ENCODE assay signal across 8 mouse cellular contexts in genomic region chr9:59723096-59723657, GRCm38 (mm10). TPM values are rescaled to one million over a fixed set of nuclear protein-coding genes. Genes with fewer than 3 reads are reported as not detected.
A peak's percentile ranks its signal among the peaks of the same experiment; 100 is the strongest.
DNase-seq lines count a peak whose midpoint lies in the region; ATAC-seq and TF ChIP-seq lines count a peak whose summit lies in the region.

No protein-coding gene starts in this region.

- peak; percentile 72 for DNase-seq in CD4-positive helper T cell, adult 2 months (ENCODE audit: low read depth, low spot score)
- DNase-seq in brain, adult 2 months (ENCODE audit: low read depth, low spot score): peak; percentile 92
- peak; percentile 83 for DNase-seq in naive thymus-derived CD4-positive, alpha-beta T cell, adult 2 months (ENCODE audit: low read depth)

- no peak; the same call in 1 of the 2 replicates for ATAC-seq in heart, embryonic 11.5 days (replicated peaks; ENCODE audit: insufficient number of reproducible peaks, low FRiP score, low TSS enrichment)
- ATAC-seq in kidney, embryonic 15.5 days (replicated peaks; ENCODE audit: low FRiP score): peak; percentile 30; the same call in 1 of the 2 replicates
- ATAC-seq in limb, embryonic 15.5 days (ENCODE audit: insufficient number of reproducible peaks, low FRiP score, low TSS enrichment, low read depth): peak; percentile 15; the same call in 1 of the 2 replicates
- peak; percentile 50; the same call in 1 of the 2 replicates for ATAC-seq in stomach, embryonic 15.5 days (ENCODE audit: insufficient read depth, low FRiP score, low read depth)

- no peaks in the 10 kb centered on the region; the same call in 1 of the 2 replicates for H3K4me1 ChIP-seq in embryonic fibroblast, embryonic 13.5 days (ENCODE audit: control insufficient read depth, insufficient read depth, low read length)
- peaks cover 10% of the 10 kb centered on the region for H3K4me1 ChIP-seq in heart, embryonic 11.5 days (ENCODE audit: control insufficient read depth, insufficient read depth, low read length)
- peaks cover 41% of the 10 kb centered on the region for H3K4me1 ChIP-seq in kidney, embryonic 15.5 days
- peaks cover 20% of the 10 kb centered on the region for H3K4me1 ChIP-seq in limb, embryonic 15.5 days
- peaks cover 10% of the 10 kb centered on the region for H3K4me1 ChIP-seq in stomach, embryonic 15.5 days

- no peaks in the 10 kb centered on the region for H3K27me3 ChIP-seq in heart, embryonic 11.5 days (ENCODE audit: control insufficient read depth, insufficient read depth, low read length)
- H3K27me3 ChIP-seq in kidney, embryonic 15.5 days: no peaks in the 10 kb centered on the region
- no peaks in the 10 kb centered on the region for H3K27me3 ChIP-seq in limb, embryonic 15.5 days
- H3K27me3 ChIP-seq in stomach, embryonic 15.5 days (replicated peaks): no peaks in the 10 kb centered on the region

- TF ChIP-seq POLR2A in embryonic fibroblast, embryonic 13.5 days (IDR thresholded peaks at IDR 0.05; ENCODE audit: low read depth, low read length): no peak

- no peak overlapping the region for H3K27ac ChIP-seq in embryonic fibroblast, embryonic 13.5 days (ENCODE audit: insufficient read depth, low read length)
- H3K27ac ChIP-seq in heart, embryonic 11.5 days (ENCODE audit: low read depth, low read length): no peak overlapping the region
- peak overlapping the region; percentile 96 for H3K27ac ChIP-seq in kidney, embryonic 15.5 days
- peak overlapping the region; percentile 76 for H3K27ac ChIP-seq in limb, embryonic 15.5 days
- 0 out of 2 replicates have a peak overlapping the region, but pooled peaks have one; percentile 7 for H3K27ac ChIP-seq in stomach, embryonic 15.5 days

- peak; percentile 42; the same call in 1 of the 2 replicates for TF ChIP-seq CTCF in embryonic fibroblast, embryonic 13.5 days (IDR thresholded peaks at IDR 0.05; ENCODE audit: borderline replicate concordance, insufficient read depth, low read length)

- H3K4me3 ChIP-seq in embryonic fibroblast, embryonic 13.5 days (ENCODE audit: insufficient read depth, low read length): no peak overlapping the region
- no peak overlapping the region for H3K4me3 ChIP-seq in heart, embryonic 11.5 days (ENCODE audit: low read depth, low read length)
- H3K4me3 ChIP-seq in kidney, embryonic 15.5 days (replicated peaks): peak overlapping the region; percentile 29
- H3K4me3 ChIP-seq in limb, embryonic 15.5 days: peak overlapping the region; percentile 25
- H3K4me3 ChIP-seq in stomach, embryonic 15.5 days (replicated peaks): peak overlapping the region; percentile 14; the same call in 1 of the 2 replicates

- H3K4me2 ChIP-seq in heart, embryonic 11.5 days: peak overlapping the region; percentile 48
- H3K4me2 ChIP-seq in kidney, embryonic 15.5 days: peak overlapping the region; percentile 59
- peak overlapping the region; percentile 45 for H3K4me2 ChIP-seq in limb, embryonic 15.5 days
- H3K4me2 ChIP-seq in stomach, embryonic 15.5 days: peak overlapping the region; percentile 48

- no peaks in the 10 kb centered on the region for H3K9me3 ChIP-seq in heart, embryonic 11.5 days (replicated peaks; ENCODE audit: control insufficient read depth, low read length)
- no peaks in the 10 kb centered on the region for H3K9me3 ChIP-seq in kidney, embryonic 15.5 days (replicated peaks)
- no peaks in the 10 kb centered on the region for H3K9me3 ChIP-seq in limb, embryonic 15.5 days
- H3K9me3 ChIP-seq in stomach, embryonic 15.5 days: no peaks in the 10 kb centered on the region

- no peaks in the 10 kb centered on the region for H3K36me3 ChIP-seq in heart, embryonic 11.5 days (ENCODE audit: control insufficient read depth, insufficient read depth, low read length)
- H3K36me3 ChIP-seq in kidney, embryonic 15.5 days: no peaks in the 10 kb centered on the region
- H3K36me3 ChIP-seq in limb, embryonic 15.5 days: no peaks in the 10 kb centered on the region
- no peaks in the 10 kb centered on the region for H3K36me3 ChIP-seq in stomach, embryonic 15.5 days

- H3K9ac ChIP-seq in heart, embryonic 11.5 days (ENCODE audit: low read depth, low read length): 0 out of 2 replicates have a peak overlapping the region, but pooled peaks have one; percentile 43
- H3K9ac ChIP-seq in kidney, embryonic 15.5 days: 0 out of 2 replicates have a peak overlapping the region, but pooled peaks have one; percentile 29
- 0 out of 2 replicates have a peak overlapping the region, but pooled peaks have one; percentile 14 for H3K9ac ChIP-seq in limb, embryonic 15.5 days
- no peak overlapping the region for H3K9ac ChIP-seq in stomach, embryonic 15.5 days

- WGBS in heart, embryonic 11.5 days (ENCODE audit: insufficient replicate concordance): 14% methylated on average over 10 of the region's 10 CpGs
- WGBS in kidney, embryonic 15.5 days: 11% methylated on average over 10 of the region's 10 CpGs
- 8% methylated on average over 10 of the region's 10 CpGs for WGBS in limb, embryonic 15.5 days
- 15% methylated on average over 10 of the region's 10 CpGs for WGBS in stomach, embryonic 15.5 days

RNA-seq across cellular contexts. Expression of gene Senp8, which starts 27.3 kb away (rescaled TPM):
- polyA plus RNA-seq in embryonic fibroblast, embryonic 13.5 days (2011; ENCODE audit: insufficient read length, low read depth, missing spikeins): 11.9 and 12.1 TPM in 2 replicates
- 14.9 and 15.1 TPM in 2 replicates for polyA plus RNA-seq in heart, embryonic 11.5 days (2014; fragmentation: Nextera tagmentation; extraction: Ambion mirVana)
- polyA plus RNA-seq in kidney, embryonic 15.5 days (2015; fragmentation: Nextera tagmentation; extraction: Ambion mirVana): 12.5 and 14.1 TPM in 2 replicates
- 9.2 and 9.9 TPM in 2 replicates for polyA plus RNA-seq in limb, embryonic 15.5 days (2015; fragmentation: Nextera tagmentation; extraction: Ambion mirVana)
- polyA plus RNA-seq in stomach, embryonic 15.5 days (2015; fragmentation: Nextera tagmentation; extraction: Ambion mirVana): 10.0 and 10.5 TPM in 2 replicates

RNA-seq across cellular contexts. Expression of gene Myo9a, which starts 27.5 kb away (rescaled TPM):
- 38.4 and 38.7 TPM in 2 replicates for polyA plus RNA-seq in embryonic fibroblast, embryonic 13.5 days (2011; ENCODE audit: insufficient read length, low read depth, missing spikeins)
- polyA plus RNA-seq in heart, embryonic 11.5 days (2014; fragmentation: Nextera tagmentation; extraction: Ambion mirVana): 11.4 and 13.8 TPM in 2 replicates
- 15.1 and 18.7 TPM in 2 replicates for polyA plus RNA-seq in kidney, embryonic 15.5 days (2015; fragmentation: Nextera tagmentation; extraction: Ambion mirVana)
- polyA plus RNA-seq in limb, embryonic 15.5 days (2015; fragmentation: Nextera tagmentation; extraction: Ambion mirVana): 12.8 and 15.9 TPM in 2 replicates
- polyA plus RNA-seq in stomach, embryonic 15.5 days (2015; fragmentation: Nextera tagmentation; extraction: Ambion mirVana): 14.1 and 14.7 TPM in 2 replicates

RNA-seq across cellular contexts. Expression of gene Gramd2, which starts 43.2 kb away (rescaled TPM):
- polyA plus RNA-seq in embryonic fibroblast, embryonic 13.5 days (2011; ENCODE audit: insufficient read length, low read depth, missing spikeins): 0.53 and 0.67 TPM in 2 replicates
- polyA plus RNA-seq in heart, embryonic 11.5 days (2014; fragmentation: Nextera tagmentation; extraction: Ambion mirVana): 0.14 and 0.31 TPM in 2 replicates
- 0.95 and 1.0 TPM in 2 replicates for polyA plus RNA-seq in kidney, embryonic 15.5 days (2015; fragmentation: Nextera tagmentation; extraction: Ambion mirVana)
- polyA plus RNA-seq in limb, embryonic 15.5 days (2015; fragmentation: Nextera tagmentation; extraction: Ambion mirVana): 4.4 and 5.0 TPM in 2 replicates
- polyA plus RNA-seq in stomach, embryonic 15.5 days (2015; fragmentation: Nextera tagmentation; extraction: Ambion mirVana): 1.5 TPM in 2 replicates

Comparison
In these comparisons a context has a peak if more than half of its experiments do, and no peak if none do; other contexts are left out.
1. H3K27ac ChIP-seq: peak in kidney, embryonic 15.5 days (single experiment), limb, embryonic 15.5 days (single experiment) and stomach, embryonic 15.5 days (single experiment); none in embryonic fibroblast, embryonic 13.5 days (single experiment) and heart, embryonic 11.5 days (single experiment).
2. H3K4me3 ChIP-seq: peak in kidney, embryonic 15.5 days (single experiment), limb, embryonic 15.5 days (single experiment) and stomach, embryonic 15.5 days (single experiment); none in embryonic fibroblast, embryonic 13.5 days (single experiment) and heart, embryonic 11.5 days (single experiment).
3. Peak in every context shown above with its lines, with median percentiles within 50 percentile points of each other: DNase-seq and H3K4me2 ChIP-seq.